In the genomic region with DNA sequence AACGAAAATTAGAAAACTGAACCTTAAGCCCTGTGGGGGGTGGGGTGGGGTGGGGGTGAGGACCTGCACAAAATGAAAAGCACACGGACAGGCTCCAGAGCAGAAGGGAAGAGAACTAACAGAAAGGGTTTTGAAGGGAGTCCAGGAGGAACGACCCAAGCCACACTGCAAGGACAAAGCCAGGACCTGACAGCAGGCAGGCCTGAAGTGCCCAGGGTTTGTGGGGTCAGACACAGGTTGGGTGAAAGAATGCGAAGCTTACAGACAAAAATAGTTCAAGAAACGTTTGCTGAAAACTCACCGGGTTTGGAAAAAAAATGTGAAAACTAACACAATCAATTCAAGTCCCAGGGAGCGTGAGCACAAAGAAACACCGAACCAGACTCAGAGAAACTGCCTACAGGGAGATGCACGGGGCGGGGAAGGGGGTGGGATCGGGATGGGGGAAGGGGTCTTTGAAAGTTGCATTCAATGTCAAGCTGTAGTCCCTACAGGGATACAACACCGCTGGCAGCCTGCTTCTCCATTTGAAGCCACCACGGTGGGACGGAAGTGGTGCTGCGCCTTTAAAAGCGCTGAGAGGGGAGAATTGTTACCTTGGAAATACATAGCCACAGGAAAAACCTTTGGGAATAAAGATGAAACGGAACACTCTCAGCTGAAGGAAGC, we compare ENCODE assay signal across 14 mouse cellular contexts.
A peak's percentile ranks its signal among the peaks of the same experiment; 100 is the strongest.
DNase-seq lines count a peak whose midpoint lies in the region; ATAC-seq and TF ChIP-seq lines count a peak whose summit lies in the region.
"Had no signal": no experiment of that assay in that cellular context is flagged by ENCODE, and none has a peak within 500 bp of the region (broad histone marks: within the 10 kb centered on the region; RNA-seq: fewer than 3 reads in every experiment).

No protein-coding gene starts in this region.

- no peaks in the 10 kb centered on the region for H3K27me3 ChIP-seq in forebrain, embryonic 14.5 days (replicated peaks; ENCODE audit: control insufficient read depth, insufficient read depth, low read length)
- H3K27me3 ChIP-seq in hindbrain, postnatal 0 days (ENCODE audit: insufficient read depth, low read length): no peaks in the 10 kb centered on the region
- H3K27me3 ChIP-seq in neural tube, embryonic 13.5 days: no peaks in the 10 kb centered on the region

- no peak overlapping the region for H3K4me3 ChIP-seq in forebrain, embryonic 14.5 days (ENCODE audit: low read depth, low read length)
- H3K4me3 ChIP-seq in hindbrain, postnatal 0 days (ENCODE audit: low read length): no peak overlapping the region
- H3K4me3 ChIP-seq in neural tube, embryonic 13.5 days: no peak overlapping the region
- H3K4me3 ChIP-seq: heart, adult 2 months; myocyte had no signal

- ATAC-seq in forebrain, embryonic 14.5 days: no peak
- ATAC-seq in hindbrain, postnatal 0 days: no peak
- ATAC-seq in neural tube, embryonic 13.5 days (ENCODE audit: low read depth): peak; percentile 32; the same call in 1 of the 2 replicates
- ATAC-seq in cerebellum, adult (ENCODE audit: insufficient number of reproducible peaks, low FRiP score, low TSS enrichment): no peak
- ATAC-seq: liver, postnatal 0 days had no signal

- H3K9me3 ChIP-seq in forebrain, embryonic 14.5 days (replicated peaks; ENCODE audit: control insufficient read depth, low read length): no peaks in the 10 kb centered on the region
- no peaks in the 10 kb centered on the region for H3K9me3 ChIP-seq in hindbrain, postnatal 0 days (ENCODE audit: low read length)
- no peaks in the 10 kb centered on the region for H3K9me3 ChIP-seq in neural tube, embryonic 13.5 days

- no peak overlapping the region for H3K27ac ChIP-seq in forebrain, embryonic 14.5 days (ENCODE audit: low read depth, low read length)
- no peak overlapping the region for H3K27ac ChIP-seq in hindbrain, postnatal 0 days
- no peak overlapping the region for H3K27ac ChIP-seq in neural tube, embryonic 13.5 days (replicated peaks)
- H3K27ac ChIP-seq: heart, adult 2 months had no signal

- H3K4me1 ChIP-seq in forebrain, embryonic 14.5 days (ENCODE audit: control insufficient read depth, insufficient read depth, low read length): peaks cover 12% of the 10 kb centered on the region
- peaks cover 12% of the 10 kb centered on the region; the same call in 1 of the 2 replicates for H3K4me1 ChIP-seq in hindbrain, postnatal 0 days (ENCODE audit: insufficient read depth, low read length)
- peaks cover 33% of the 10 kb centered on the region for H3K4me1 ChIP-seq in neural tube, embryonic 13.5 days (replicated peaks)

- peak; percentile 56 for DNase-seq in heart, adult 11 months
- no peak for DNase-seq in heart, adult 8-10 months (ENCODE audit: low spot score)
- DNase-seq in forebrain, embryonic 14.5 days (ENCODE audit: low spot score): peak; percentile 46
- peak; percentile 33 for DNase-seq in hindbrain, postnatal 0 days (ENCODE audit: low spot score)
- no peak for DNase-seq in urinary bladder, postnatal 25 days (ENCODE audit: low spot score)
- no peak for DNase-seq in frontal cortex, postnatal 25 days (ENCODE audit: low spot score in 2 of 2)
- DNase-seq: adrenal gland, postnatal 14 days; heart, adult 2 months; kidney, adult 18-20 months; liver, postnatal 0 days; lung, postnatal 4 days had no signal

- WGBS in forebrain, embryonic 14.5 days: 11% methylated on average over 17 of the region's 17 CpGs
- WGBS in hindbrain, postnatal 0 days: 10% methylated on average over 17 of the region's 17 CpGs
- 9% methylated on average over 17 of the region's 17 CpGs for WGBS in neural tube, embryonic 13.5 days

- H3K4me2 ChIP-seq in forebrain, embryonic 14.5 days (ENCODE audit: low read length): peak overlapping the region; percentile 31
- H3K4me2 ChIP-seq in hindbrain, postnatal 0 days (ENCODE audit: low read depth, low read length): peak overlapping the region; percentile 36
- H3K4me2 ChIP-seq in neural tube, embryonic 13.5 days: peak overlapping the region; percentile 40

- TF ChIP-seq CTCF in hindbrain, postnatal 0 days (IDR thresholded peaks at IDR 0.05; ENCODE audit: low read depth): no peak

- H3K36me3 ChIP-seq in forebrain, embryonic 14.5 days (ENCODE audit: control insufficient read depth, insufficient read depth, low read length): no peaks in the 10 kb centered on the region
- no peaks in the 10 kb centered on the region for H3K36me3 ChIP-seq in hindbrain, postnatal 0 days (ENCODE audit: insufficient read depth, low read length)
- H3K36me3 ChIP-seq in neural tube, embryonic 13.5 days: no peaks in the 10 kb centered on the region

- H3K9ac ChIP-seq in forebrain, embryonic 14.5 days (ENCODE audit: low read length): peak overlapping the region; percentile 13; the same call in 1 of the 2 replicates
- H3K9ac ChIP-seq in hindbrain, postnatal 0 days (replicated peaks; ENCODE audit: low read length): no peak overlapping the region
- H3K9ac ChIP-seq in neural tube, embryonic 13.5 days: 0 out of 2 replicates have a peak overlapping the region, but pooled peaks have one; percentile 13
- H3K9ac ChIP-seq: liver, postnatal 0 days had no signal

Comparison
In these comparisons a context has a peak if more than half of its experiments do, and no peak if none do; other contexts are left out.
1. DNase-seq: peak in heart, adult 11 months (single experiment), forebrain, embryonic 14.5 days (single experiment) and hindbrain, postnatal 0 days (single experiment); none in heart, adult 8-10 months (single experiment), urinary bladder, postnatal 25 days (single experiment) and frontal cortex, postnatal 25 days (0 of 2).
2. Peak in every context shown above with its lines, with median percentiles within 50 percentile points of each other: H3K4me2 ChIP-seq.